Mouse (Mus musculus) embryo, embryonic 10 days (tissue): ENCODE measurements at regions not wholly inside any gene's neighbourhood (a gene's known extent, or its start where the extent isn't known, plus 50 kb on each side); places are given as distances from the start of the nearest gene placed in this dataset.
A peak's percentile ranks its signal among the peaks of the same experiment; 100 is the strongest.

Experiments used
- DNase-seq: peaks from one replicate; pipeline ENCODE4 v3.0.0-alpha.2; 2015; ENCODE audit warnings: low spot score

GRCm38 (mm10) chr13:99057293-99057588 lies 72.9 kb upstream of the 1700024P04Rik start:
- DNase-seq = no peak

GRCm38 (mm10) chr13:99056432-99057292 lies 72.3 kb upstream of the 1700024P04Rik start:
- no peak for DNase-seq

GRCm38 (mm10) chr13:99055609-99056321 lies 71.4 kb upstream of the 1700024P04Rik start:
- no peak for DNase-seq

GRCm38 (mm10) chr13:99052076-99052475 lies 67.7 kb upstream of the 1700024P04Rik start:
- no peak for DNase-seq

GRCm38 (mm10) chr13:99049699-99050098 lies 65.3 kb upstream of the 1700024P04Rik start:
- DNase-seq = no peak

- DNase-seq = no peak
These were observed 64.3 kb upstream of the 1700024P04Rik start for GRCm38 (mm10) chr13:99048651-99049100.

GRCm38 (mm10) chr13:99047219-99047618 lies 62.9 kb upstream of the 1700024P04Rik start:
- no peak for DNase-seq

GRCm38 (mm10) chr13:99046737-99047136 lies 62.4 kb upstream of the 1700024P04Rik start:
- no peak for DNase-seq

GRCm38 (mm10) chr13:99042086-99042485 lies 57.7 kb upstream of the 1700024P04Rik start:
- DNase-seq = no peak

- DNase-seq = no peak
These were observed 56.9 kb upstream of the 1700024P04Rik start for GRCm38 (mm10) chr13:99041256-99041655.

- no peak for DNase-seq
These were observed 56.5 kb upstream of the 1700024P04Rik start for GRCm38 (mm10) chr13:99040846-99041245.

- DNase-seq = no peak
These were observed 55.8 kb upstream of the 1700024P04Rik start for GRCm38 (mm10) chr13:99040171-99040570.

- DNase-seq = no peak
These were observed 54.7 kb upstream of the 1700024P04Rik start for GRCm38 (mm10) chr13:99039063-99039385.

GRCm38 (mm10) chr13:99038198-99039062 lies 54.1 kb upstream of the 1700024P04Rik start:
- DNase-seq = peak; percentile 37

GRCm38 (mm10) chr13:99037131-99037530 lies 52.8 kb upstream of the 1700024P04Rik start:
- no peak for DNase-seq
